Mouse (Mus musculus): Measurements from ENCODE around the gene Zfp369. TPM values are rescaled to one million over a fixed set of nuclear protein-coding genes. Genes with fewer than 3 reads are reported as not detected.
"Not testable (repeated sequence)": the region's sequence is repeated elsewhere in the genome, so short reads cannot be mapped to it uniquely, and the experiment has no call there.

Zfp369 gene
- total RNA-seq (2021): 1 to 10 TPM; 8.0 to 9.0 TPM
- long read RNA-seq, experiment 1, partial matches to known transcripts: 0 of 2 reads
- long read RNA-seq, experiment 1, other reads (novel, unspliced or antisense): 1 of 2 reads
- long read RNA-seq, experiment 2: 0 reads

GRCm38 (mm10) chr13:65278383-65279341 is at the start of gene Zfp369:
TSS of gene Zfp369 (plus strand) at chr13:65278814.
- DNase-seq (ENCODE audit: low spot score): peak; percentile 93

- DNase-seq (ENCODE audit: low spot score): no peak
Measured at GRCm38 (mm10) chr13:65237211-65237610, 41.4 kb upstream of the Zfp369 start.

- DNase-seq (ENCODE audit: low spot score): peak; percentile 95
Measured at GRCm38 (mm10) chr13:65240509-65241098, 38.0 kb upstream of the Zfp369 start.

- DNase-seq (ENCODE audit: low spot score): peak; percentile 90
Measured at GRCm38 (mm10) chr13:65241099-65241626, 37.5 kb upstream of the Zfp369 start.

GRCm38 (mm10) chr13:65241627-65242318 is 36.8 kb upstream of the Zfp369 start:
- no peak for DNase-seq (ENCODE audit: low spot score)

- DNase-seq (ENCODE audit: low spot score): no peak
Measured at GRCm38 (mm10) chr13:65242319-65242787, 36.3 kb upstream of the Zfp369 start.

- DNase-seq (ENCODE audit: low spot score): no peak
Measured at GRCm38 (mm10) chr13:65243273-65243672, 35.3 kb upstream of the Zfp369 start.

- no peak for DNase-seq (ENCODE audit: low spot score)
Measured at GRCm38 (mm10) chr13:65258175-65258954, 20.2 kb upstream of the Zfp369 start.

GRCm38 (mm10) chr13:65259239-65259638 is 19.4 kb upstream of the Zfp369 start, which contains the start of gene Gm10775:
TSS of gene Gm10775 (plus strand) at chr13:65259539.
- no peak for DNase-seq (ENCODE audit: low spot score)

- no peak for DNase-seq (ENCODE audit: low spot score)
Measured at GRCm38 (mm10) chr13:65262086-65262485, 16.5 kb upstream of the Zfp369 start.

GRCm38 (mm10) chr13:65277994-65278382 is 626 bp upstream of the Zfp369 start:
- DNase-seq (ENCODE audit: low spot score): no peak

GRCm38 (mm10) chr13:65286771-65287170 is 8.2 kb downstream of the Zfp369 start:
- no peak for DNase-seq (ENCODE audit: low spot score)

- DNase-seq (ENCODE audit: low spot score): no peak
Measured at GRCm38 (mm10) chr13:65296354-65296753, 17.7 kb downstream of the Zfp369 start.

GRCm38 (mm10) chr13:65310849-65311248 is 32.2 kb downstream of the Zfp369 start:
- DNase-seq (ENCODE audit: low spot score): peak; percentile 17

GRCm38 (mm10) chr13:65311311-65311755 is 32.7 kb downstream of the Zfp369 start:
- no peak for DNase-seq (ENCODE audit: low spot score)

GRCm38 (mm10) chr13:65311826-65312225 is 33.2 kb downstream of the Zfp369 start:
- no peak for DNase-seq (ENCODE audit: low spot score)

GRCm38 (mm10) chr13:65348501-65348900 is 69.9 kb downstream of the Zfp369 start:
- DNase-seq (ENCODE audit: low spot score): not testable (repeated sequence)

GRCm38 (mm10) chr13:65351768-65352167 is 73.2 kb downstream of the Zfp369 start:
- DNase-seq (ENCODE audit: low spot score): not testable (repeated sequence)
